Mouse (Mus musculus) T-cell, adult 2 months (primary cell): Measurements from ENCODE around the gene Pbxip1.

ENCODE experiments used
- DNase-seq: peaks from one replicate; pipeline ENCODE4 v3.0.0; 2022; ENCODE audit warnings: low spot score

The Pbxip1 gene

DNA sequence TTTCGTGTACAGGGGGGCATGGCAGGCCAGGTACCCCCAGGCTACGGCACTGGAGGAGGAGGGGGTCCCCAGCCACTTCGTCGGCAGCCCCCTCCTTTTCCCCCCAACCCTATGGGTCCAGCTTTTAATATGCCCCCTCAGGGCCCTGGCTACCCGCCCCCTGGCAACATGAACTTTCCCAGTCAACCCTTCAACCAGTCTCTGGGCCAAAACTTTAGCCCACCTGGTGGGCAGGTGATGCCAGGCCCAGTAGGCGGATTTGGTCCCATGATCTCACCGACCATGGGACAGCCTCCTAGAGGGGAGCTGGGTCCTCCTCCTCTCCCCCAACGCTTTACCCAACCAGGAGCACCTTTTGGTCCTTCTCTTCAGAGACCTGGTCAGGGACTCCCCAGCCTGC, 3.9 kb upstream of the Pbxip1 start:
- DNase-seq, result no peak

DNA sequence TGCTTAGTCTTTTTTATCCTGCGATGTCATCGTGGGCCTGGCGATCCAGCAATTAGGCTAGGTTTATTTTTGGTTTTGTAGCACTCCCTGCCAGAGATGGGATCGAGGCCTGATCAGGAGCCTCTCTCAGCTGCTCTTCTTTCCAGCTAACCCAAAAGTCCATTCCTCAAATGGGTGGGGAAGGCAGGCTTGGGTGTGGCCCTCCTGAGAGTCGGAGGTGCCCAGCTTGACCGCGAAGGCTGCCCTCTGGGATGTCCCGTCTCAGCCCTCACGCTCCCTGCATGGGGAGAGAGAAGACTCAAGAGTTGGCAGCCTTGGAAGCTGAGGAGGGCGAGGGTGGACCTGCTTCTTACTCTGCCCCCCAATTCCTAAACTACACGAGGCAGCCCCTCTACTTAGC, 2.0 kb upstream of the Pbxip1 start:
- DNase-seq, result no peak

- DNase-seq, result no peak
Measured at GRCm38 (mm10) chr3:89435041-89435440, 1.5 kb upstream of the Pbxip1 start.

DNA sequence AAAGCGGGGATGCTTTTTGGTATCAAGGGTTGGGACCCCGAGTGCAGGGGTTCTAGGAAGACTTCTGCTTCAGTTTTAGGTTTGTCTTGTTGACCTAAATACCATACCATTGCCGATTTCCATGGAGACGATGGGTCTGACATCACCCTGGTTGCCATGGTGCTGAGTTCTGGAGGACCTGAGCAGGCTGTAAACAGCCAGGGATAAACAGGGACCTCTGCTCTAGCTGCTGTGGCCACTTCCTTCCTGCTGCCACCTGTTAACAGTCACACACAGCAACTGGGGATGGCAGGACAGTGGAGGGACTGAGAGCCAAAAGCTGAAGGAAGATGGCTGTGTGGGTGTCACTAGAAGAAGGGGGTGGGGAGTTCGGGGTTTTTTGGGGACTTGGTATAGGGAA, 763 bp downstream of the Pbxip1 start:
- DNase-seq, result peak; percentile 76

DNA sequence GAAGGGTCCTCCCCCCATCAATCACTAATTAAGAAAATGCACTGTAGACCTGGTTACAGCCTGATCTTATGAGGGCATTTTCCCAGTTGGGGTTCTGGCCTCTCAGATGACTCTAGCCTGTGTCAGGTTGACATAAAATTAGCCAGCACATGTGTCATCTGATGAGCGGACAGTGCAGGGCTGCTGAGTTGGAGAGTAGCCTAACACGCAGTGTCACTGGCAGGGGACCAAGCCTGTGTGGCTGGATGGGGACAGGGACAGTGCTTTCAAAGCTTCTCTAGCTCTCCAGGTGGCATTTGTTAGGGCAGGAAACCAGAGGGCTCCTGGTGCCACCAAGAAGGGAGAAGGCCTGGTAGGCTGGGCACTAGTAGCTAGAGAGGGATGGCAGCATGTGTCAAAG, 4.2 kb downstream of the Pbxip1 start:
- no peak for DNase-seq

DNA sequence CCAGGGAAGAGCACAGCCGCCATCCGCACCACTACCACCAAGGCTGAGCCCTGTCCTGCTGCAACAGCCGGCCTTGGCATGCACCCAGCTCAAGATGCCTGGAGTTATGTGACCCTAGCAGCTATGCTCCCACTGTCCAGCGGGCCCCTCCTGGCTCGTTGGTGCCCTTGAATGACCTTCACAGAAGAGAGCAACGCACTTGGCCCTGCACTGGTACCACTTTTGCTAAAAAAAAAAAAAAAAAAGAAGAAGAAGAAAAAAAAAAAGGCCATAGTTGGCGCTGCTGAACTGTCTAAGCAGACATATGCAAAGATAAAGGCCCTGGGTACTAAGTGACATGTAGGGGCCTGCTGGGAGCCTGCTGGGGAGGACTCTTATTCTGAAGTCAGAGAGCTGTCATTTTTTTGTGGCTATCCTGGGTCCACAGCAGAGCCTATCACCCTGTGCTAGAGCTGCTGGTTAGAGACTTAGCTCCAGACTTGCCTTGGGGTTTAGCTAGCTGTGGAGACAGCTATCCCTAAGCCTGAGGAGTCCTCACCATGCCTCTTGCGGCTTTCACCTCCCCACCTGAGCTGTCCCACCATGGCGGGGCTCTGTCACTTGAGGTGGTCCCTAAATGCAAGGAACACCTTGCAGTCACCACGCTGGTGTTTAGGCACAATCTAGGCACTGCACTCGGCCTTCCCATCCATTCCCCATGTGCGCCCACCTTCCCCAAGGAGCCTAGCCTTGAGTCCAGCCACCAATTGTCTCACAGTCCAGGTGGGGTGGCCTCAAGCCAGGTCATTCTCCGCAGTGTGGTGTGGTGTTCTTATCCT, 12.4 kb downstream of the Pbxip1 start:
- DNase-seq, result peak; percentile 33

- peak; percentile 63 for DNase-seq
Measured at GRCm38 (mm10) chr3:89449541-89449940, 13.0 kb downstream of the Pbxip1 start.

GRCm38 (mm10) chr3:89451916-89452315, 15.4 kb downstream of the Pbxip1 start:
- DNase-seq, result no peak

- DNase-seq, result no peak
Measured at GRCm38 (mm10) chr3:89454401-89455177, 18.1 kb downstream of the Pbxip1 start, which contains the start of gene Pmvk. TSS of gene Pmvk (plus strand) at chr3:89454541.

DNA sequence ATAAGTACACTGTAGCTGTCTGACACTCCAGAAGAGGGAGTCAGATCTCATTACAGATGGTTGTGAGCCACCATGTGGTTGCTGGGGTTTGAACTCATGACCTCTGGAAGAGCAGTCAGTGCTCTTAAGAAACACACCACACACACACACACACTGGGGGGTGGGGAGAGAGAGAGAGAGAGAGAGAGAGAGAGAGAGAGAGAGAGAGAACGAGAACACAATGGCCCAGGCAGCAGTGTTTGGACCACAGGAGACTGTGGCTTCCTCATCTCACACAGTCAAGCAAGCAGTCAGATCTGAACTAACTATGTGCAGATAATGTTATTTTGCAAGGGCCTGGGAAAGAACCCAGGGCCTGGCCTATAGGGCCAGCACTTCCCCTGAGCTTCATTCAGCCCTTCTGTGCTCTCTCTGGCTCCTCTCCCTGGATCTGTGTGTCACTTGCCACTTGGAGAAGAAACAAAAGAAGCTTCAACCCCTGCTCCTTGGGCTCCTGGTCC, 19.3 kb downstream of the Pbxip1 start:
- no peak for DNase-seq

- DNase-seq, result peak; percentile 73
Measured at GRCm38 (mm10) chr3:89456726-89457665, 20.5 kb downstream of the Pbxip1 start.

DNA sequence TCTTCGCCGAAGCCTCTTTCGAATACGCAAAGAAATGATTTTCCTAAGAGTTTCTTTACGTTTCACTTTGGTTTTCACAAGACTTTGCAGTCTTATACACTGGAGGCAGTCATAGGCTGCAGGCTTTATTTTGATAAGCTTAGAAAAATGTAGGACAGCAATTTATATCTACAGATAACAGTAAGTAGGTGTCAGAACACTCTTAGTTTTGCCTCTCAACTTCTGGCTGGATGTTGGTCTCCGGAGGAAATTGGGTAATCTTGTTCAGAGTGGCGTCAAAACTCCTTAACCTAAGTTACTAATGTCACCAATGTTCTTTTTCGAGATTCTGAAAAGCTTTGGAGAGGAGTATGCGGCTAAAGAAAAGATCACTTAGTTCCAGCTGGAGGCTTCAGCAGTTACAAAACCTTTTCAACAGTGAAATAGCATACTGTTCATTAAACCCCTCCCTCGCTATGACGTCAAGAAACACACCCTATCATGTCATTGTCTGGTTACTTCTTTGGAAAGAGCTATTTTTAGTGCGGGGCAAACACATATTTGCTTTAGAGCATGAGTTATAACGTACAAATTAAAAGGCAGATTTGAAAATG, 22.0 kb downstream of the Pbxip1 start:
- no peak for DNase-seq

DNA sequence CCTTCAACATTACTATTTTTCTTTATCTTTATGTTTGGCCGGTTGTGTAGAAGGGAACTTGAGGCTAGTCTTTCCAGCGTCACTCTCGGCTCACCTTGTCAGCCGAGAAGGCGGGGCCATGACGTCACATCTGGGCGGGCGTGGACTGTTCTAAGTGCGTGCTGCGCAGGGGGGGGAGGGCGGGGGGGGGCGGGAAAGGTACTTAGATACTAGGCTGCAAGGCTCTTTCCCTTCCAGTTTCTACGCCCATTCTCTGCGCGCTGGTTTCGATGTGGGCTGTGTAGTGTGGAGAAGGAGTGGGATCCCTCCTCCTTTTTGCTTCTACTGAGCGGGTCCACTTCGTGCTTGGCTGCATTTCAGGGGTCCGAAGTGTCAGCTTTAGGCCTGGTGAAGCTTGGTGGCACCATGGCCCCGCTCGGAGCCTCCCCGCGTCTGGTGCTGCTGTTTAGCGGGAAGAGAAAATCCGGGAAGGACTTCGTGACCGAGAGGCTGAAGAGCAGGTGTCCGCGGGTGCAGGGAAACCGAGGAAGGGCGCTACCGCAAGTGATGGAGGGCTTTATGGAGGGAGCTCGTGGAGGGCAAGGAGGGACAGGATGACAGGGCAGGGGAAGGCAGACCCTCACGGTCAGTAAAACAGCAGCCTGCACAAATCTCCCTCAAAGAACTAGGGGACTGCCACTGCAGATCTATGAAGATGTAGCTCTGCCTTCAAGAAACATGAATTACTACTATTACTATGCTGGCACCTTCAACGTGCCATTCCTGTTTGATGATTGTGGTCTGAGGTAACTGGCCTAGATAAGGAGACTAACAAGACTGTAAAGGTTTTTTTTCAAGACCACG, 22.7 kb downstream of the Pbxip1 start:
- peak; percentile 93 for DNase-seq

- no peak for DNase-seq
Measured at GRCm38 (mm10) chr3:89468268-89468667, 31.8 kb downstream of the Pbxip1 start.

DNA sequence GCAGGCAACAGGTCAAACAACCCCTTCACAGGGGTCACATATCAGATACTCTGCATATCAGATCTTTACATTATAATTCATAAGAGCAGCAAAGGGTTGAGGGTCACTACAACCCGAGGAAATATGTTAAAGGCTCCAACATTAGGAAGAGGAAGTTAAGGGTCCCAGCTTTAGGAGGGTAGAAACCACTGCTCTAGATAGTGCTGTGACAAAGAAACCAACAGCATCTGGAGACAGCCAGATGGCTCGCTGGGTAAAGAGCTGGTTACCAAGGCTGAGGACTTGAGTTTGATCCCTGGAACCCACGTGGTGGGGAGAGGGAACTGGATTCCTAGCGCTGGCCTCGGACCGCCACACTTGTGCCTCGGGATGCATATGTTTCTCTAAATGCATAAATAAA, 35.8 kb downstream of the Pbxip1 start:
- DNase-seq, result no peak

GRCm38 (mm10) chr3:89473838-89474237, 37.3 kb downstream of the Pbxip1 start:
- DNase-seq, result no peak

- DNase-seq, result no peak
Measured at GRCm38 (mm10) chr3:89479055-89479454, 42.5 kb downstream of the Pbxip1 start.

GRCm38 (mm10) chr3:89481488-89481887, 45.0 kb downstream of the Pbxip1 start:
- peak; percentile 49 for DNase-seq

GRCm38 (mm10) chr3:89482249-89482648, 45.7 kb downstream of the Pbxip1 start:
- DNase-seq, result no peak

DNA sequence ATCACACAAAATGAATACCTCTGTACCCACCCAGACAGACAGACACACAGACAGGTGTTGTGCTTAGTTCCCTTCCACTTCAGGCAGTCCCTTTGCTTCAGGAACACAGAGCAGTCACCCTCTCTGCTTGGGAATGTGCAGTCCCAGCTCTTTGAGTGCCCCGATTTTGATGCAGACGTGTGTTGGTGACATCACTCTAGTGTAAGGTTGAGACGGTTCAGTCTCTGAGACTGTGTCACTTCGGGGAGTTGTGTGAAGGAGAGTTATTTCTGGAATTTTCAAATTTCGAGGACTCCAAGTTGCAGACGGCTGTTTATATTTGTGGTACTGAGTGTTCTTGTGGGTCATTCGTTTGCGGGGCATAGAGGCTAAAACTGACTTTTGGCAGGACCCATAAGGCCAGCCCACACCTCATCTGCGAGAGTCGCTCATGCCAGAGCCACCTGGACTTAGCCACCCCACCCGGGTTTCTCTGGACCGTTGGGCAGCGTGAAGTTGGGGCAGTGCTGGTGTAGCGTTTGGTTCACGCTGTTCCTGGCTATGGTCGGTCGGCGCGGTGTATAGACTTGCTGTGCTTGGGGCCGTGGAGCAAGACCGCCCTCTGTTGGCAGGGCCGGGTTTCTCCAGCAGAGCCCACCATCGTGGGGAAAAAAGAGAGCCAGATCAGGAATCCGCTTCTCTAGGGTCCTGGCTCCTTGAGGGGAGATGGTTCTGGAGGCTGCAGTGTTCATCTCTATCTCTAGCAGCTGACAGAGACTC, 48.4 kb downstream of the Pbxip1 start:
- DNase-seq, result peak; percentile 77
